Mouse (Mus musculus) liver, embryonic 11.5 days (tissue): ENCODE data around the gene Ccr1l1. TPM values are rescaled to one million over a fixed set of nuclear protein-coding genes. Genes with fewer than 3 reads are reported as not detected.

ENCODE experiments used
- ATAC-seq: fragments of 200-750 bp; cut with Nextera tagmentation; replicated peaks from 2 replicates; pipeline ENCODE4 v1.8.0; 2017; ENCODE audit warnings: moderate number of reproducible peaks, mild to moderate bottlenecking, moderate TSS enrichment, moderate library complexity; ENCODE audit not compliant: low FRiP score
- DNase-seq: peaks from one replicate; pipeline ENCODE4 v3.0.0-alpha.2; 2017; ENCODE audit warnings: low spot score
- H3K27ac ChIP-seq: fragments of 300-500 bp; sonication (generic); 2 replicates; pipeline ENCODE4 v1.5.1; 2014; ENCODE audit warnings: mild to moderate bottlenecking, low read depth, low read length, control low read depth
- H3K27me3 ChIP-seq: fragments of 300-500 bp; sonication (generic); replicated peaks from 2 replicates; pipeline ENCODE4 v1.6.1; 2014; ENCODE audit warnings: low read length, mixed read lengths; ENCODE audit not compliant: control insufficient read depth, insufficient read depth
- H3K36me3 ChIP-seq: fragments of 300-500 bp; sonication (generic); 2 replicates; pipeline ENCODE4 v1.6.1; 2014; ENCODE audit warnings: mild to moderate bottlenecking, low read length, moderate library complexity, mixed read lengths; ENCODE audit not compliant: control insufficient read depth, insufficient read depth
- H3K4me1 ChIP-seq: fragments of 300-500 bp; sonication (generic); replicated peaks from 2 replicates; pipeline ENCODE4 v1.6.1; 2014; ENCODE audit warnings: low read length, mixed read lengths; ENCODE audit not compliant: control insufficient read depth, insufficient read depth
- H3K4me2 ChIP-seq: fragments of 300-500 bp; sonication (generic); 2 replicates; pipeline ENCODE4 v1.6.1; 2014; ENCODE audit warnings: mild to moderate bottlenecking, control low read depth, moderate library complexity
- H3K4me3 ChIP-seq: fragments of 300-500 bp; sonication (generic); 2 replicates; pipeline ENCODE4 v1.5.1; 2014; ENCODE audit warnings: low read depth, low read length, control low read depth
- H3K9ac ChIP-seq: fragments of 300-500 bp; sonication (generic); 2 replicates; pipeline ENCODE4 v1.6.1; 2014; ENCODE audit warnings: low read depth, low read length, control low read depth
- H3K9me3 ChIP-seq: fragments of 300-500 bp; sonication (generic); 2 replicates; pipeline ENCODE4 v1.6.1; 2016; ENCODE audit warnings: low read length, inconsistent platforms, mixed read lengths; ENCODE audit not compliant: control insufficient read depth
- WGBS: fragments of 180-500 bp; shearing (Covaris S2); extraction: QIAGEN DNeasy Blood & Tissue Kit; methylation state at CpG from one replicate; pipeline ENCODE4 v1.1.7; 2014; 5-methylcytosine and 5-hydroxymethylcytosine counted together
- polyA plus RNA-seq: library from polyadenylated mRNA; unstranded; fragments of >200 nt; fragmentation: Nextera tagmentation; extraction: Ambion mirVana; gene quantifications from 2 replicates; pipeline ENCODE4 v1.2.1, GENCODE M21; 2014

Gene Ccr1l1
- polyA plus RNA-seq, 1 experiment from 2014 or later: not detected

- H3K9me3 ChIP-seq: no peaks in the 10 kb centered on the region
- H3K27ac ChIP-seq: no peak overlapping the region
- peaks cover 19% of the 10 kb centered on the region for H3K4me1 ChIP-seq
- H3K36me3 ChIP-seq: no peaks in the 10 kb centered on the region
- H3K4me3 ChIP-seq: no peak overlapping the region
- no peak for DNase-seq
- no peak overlapping the region for H3K9ac ChIP-seq
- H3K27me3 ChIP-seq: no peaks in the 10 kb centered on the region
- no peak overlapping the region for H3K4me2 ChIP-seq
- ATAC-seq: no peak
- 91% methylated on average over 6 of the region's 6 CpGs for WGBS
Measured at GRCm38 (mm10) chr9:123935346-123935745, 42.9 kb downstream of the Ccr1l1 start.

GRCm38 (mm10) chr9:123933716-123934445 lies 44.3 kb downstream of the Ccr1l1 start:
- 91% methylated on average over 5 of the region's 5 CpGs for WGBS
- no peak for ATAC-seq
- Histone ChIP-seq H3K9ac (no peak overlapping the region), H3K9me3 (no peaks in the 10 kb centered on the region), H3K4me2 (no peak overlapping the region), H3K36me3 (no peaks in the 10 kb centered on the region), H3K27ac (no peak overlapping the region), H3K27me3 (no peaks in the 10 kb centered on the region), H3K4me1 (peaks cover 24% of the 10 kb centered on the region), H3K4me3 (no peak overlapping the region)
- no peak for DNase-seq

- DNase-seq: no peak
Measured at GRCm38 (mm10) chr9:123932911-123933675, 45.1 kb downstream of the Ccr1l1 start.

GRCm38 (mm10) chr9:123931761-123932700 lies 46.2 kb downstream of the Ccr1l1 start:
- ATAC-seq: peak; percentile 61
- H3K4me1 ChIP-seq: peaks cover 37% of the 10 kb centered on the region
- no peak overlapping the region for H3K4me2 ChIP-seq
- no peak overlapping the region for H3K4me3 ChIP-seq
- H3K9me3 ChIP-seq: no peaks in the 10 kb centered on the region
- WGBS: 46% methylated on average over 6 of the region's 6 CpGs
- no peaks in the 10 kb centered on the region for H3K27me3 ChIP-seq
- peak overlapping the region; percentile 6; the same call in 1 of the 2 replicates for H3K27ac ChIP-seq
- DNase-seq: no peak
- no peaks in the 10 kb centered on the region for H3K36me3 ChIP-seq
- no peak overlapping the region for H3K9ac ChIP-seq

More at GRCm38 (mm10) chr9:123932911-123933675, 45.1 kb downstream of the Ccr1l1 start:
- H3K27ac ChIP-seq: no peak overlapping the region
- H3K36me3 ChIP-seq: no peaks in the 10 kb centered on the region
- ATAC-seq: no peak
- H3K4me1 ChIP-seq: peaks cover 30% of the 10 kb centered on the region
- H3K4me2 ChIP-seq: no peak overlapping the region
- no peaks in the 10 kb centered on the region for H3K27me3 ChIP-seq
- 77% methylated on average over 19 of the region's 19 CpGs for WGBS
- no peak overlapping the region for H3K4me3 ChIP-seq
- H3K9ac ChIP-seq: no peak overlapping the region
- H3K9me3 ChIP-seq: no peaks in the 10 kb centered on the region

- Histone ChIP-seq H3K27ac (peak overlapping the region; percentile 60; the same call in 1 of the 2 replicates), H3K4me1 (peaks cover 37% of the 10 kb centered on the region), H3K9me3 (no peaks in the 10 kb centered on the region), H3K4me2 (no peak overlapping the region), H3K36me3 (no peaks in the 10 kb centered on the region), H3K4me3 (no peak overlapping the region), H3K27me3 (no peaks in the 10 kb centered on the region), H3K9ac (no peak overlapping the region)
- no peak for DNase-seq
- 60% methylated on average over 3 of the region's 3 CpGs for WGBS
- no peak for ATAC-seq
Measured at GRCm38 (mm10) chr9:123930926-123931325, 47.3 kb downstream of the Ccr1l1 start.

GRCm38 (mm10) chr9:123930476-123930875 lies 47.7 kb downstream of the Ccr1l1 start:
- Histone ChIP-seq H3K27ac (peak overlapping the region; percentile 60; the same call in 1 of the 2 replicates), H3K27me3 (no peaks in the 10 kb centered on the region), H3K4me1 (peaks cover 39% of the 10 kb centered on the region), H3K36me3 (no peaks in the 10 kb centered on the region), H3K9me3 (no peaks in the 10 kb centered on the region), H3K4me3 (no peak overlapping the region), H3K9ac (no peak overlapping the region), H3K4me2 (no peak overlapping the region)
- no peak for DNase-seq
- ATAC-seq: no peak
- WGBS: 66% methylated on average over 3 of the region's 3 CpGs

GRCm38 (mm10) chr9:123929936-123930335 lies 48.3 kb downstream of the Ccr1l1 start:
- Histone ChIP-seq H3K4me3 (no peak overlapping the region), H3K27me3 (no peaks in the 10 kb centered on the region), H3K4me2 (no peak overlapping the region), H3K27ac (no peak overlapping the region), H3K9me3 (no peaks in the 10 kb centered on the region), H3K36me3 (no peaks in the 10 kb centered on the region), H3K4me1 (peaks cover 39% of the 10 kb centered on the region), H3K9ac (no peak overlapping the region)
- ATAC-seq: no peak
- WGBS: 69% methylated on average over 4 of the region's 4 CpGs
- DNase-seq: no peak

GRCm38 (mm10) chr9:123928759-123929246 lies 49.4 kb downstream of the Ccr1l1 start:
- Histone ChIP-seq H3K4me1 (peaks cover 39% of the 10 kb centered on the region), H3K27ac (peak overlapping the region; percentile 65), H3K27me3 (no peaks in the 10 kb centered on the region), H3K9ac (peak overlapping the region; percentile 28), H3K4me3 (peak overlapping the region; percentile 3; the same call in 1 of the 2 replicates), H3K9me3 (no peaks in the 10 kb centered on the region), H3K4me2 (peak overlapping the region; percentile 57), H3K36me3 (no peaks in the 10 kb centered on the region)
- peak; percentile 52 for DNase-seq
- no peak for ATAC-seq
- 13% methylated on average over 8 of the region's 8 CpGs for whole genome bisulfite sequencing
